Mouse (Mus musculus): Measurements from ENCODE around the gene Zswim8.
"Not testable (repeated sequence)": the region's sequence is repeated elsewhere in the genome, so short reads cannot be mapped to it uniquely, and the experiment has no call there.

Gene Zswim8

GRCm38 (mm10) chr14:20693589-20694101 is 13.7 kb upstream of the Zswim8 start:
- no peak for DNase-seq (ENCODE audit: low read depth, low spot score)

GRCm38 (mm10) chr14:20694185-20694883 is 13.0 kb upstream of the Zswim8 start:
- no peak for DNase-seq (ENCODE audit: low read depth, low spot score)

- peak; percentile 69 for DNase-seq (ENCODE audit: low read depth, low spot score)
Measured at GRCm38 (mm10) chr14:20694884-20695760, 12.2 kb upstream of the Zswim8 start, which contains the start of gene Fut11. Fut11 (plus strand) TSS chr14:20694968.

- peak; percentile 18 for DNase-seq (ENCODE audit: low read depth, low spot score)
Measured at GRCm38 (mm10) chr14:20695761-20696520, 11.4 kb upstream of the Zswim8 start.

GRCm38 (mm10) chr14:20696986-20697385 is 10.4 kb upstream of the Zswim8 start:
- DNase-seq (ENCODE audit: low read depth, low spot score) = no peak

GRCm38 (mm10) chr14:20698515-20698914 is 8.8 kb upstream of the Zswim8 start:
- no peak for DNase-seq (ENCODE audit: low read depth, low spot score)

GRCm38 (mm10) chr14:20700362-20700761 is 7.0 kb upstream of the Zswim8 start:
- no peak for DNase-seq (ENCODE audit: low read depth, low spot score)

- DNase-seq (ENCODE audit: low read depth, low spot score) = no peak
Measured at GRCm38 (mm10) chr14:20701554-20701953, 5.8 kb upstream of the Zswim8 start.

GRCm38 (mm10) chr14:20702096-20702740 is 5.1 kb upstream of the Zswim8 start:
- no peak for DNase-seq (ENCODE audit: low read depth, low spot score)

- DNase-seq (ENCODE audit: low read depth, low spot score) = peak; percentile 79
Measured at GRCm38 (mm10) chr14:20702741-20703381, 4.5 kb upstream of the Zswim8 start, which contains the start of gene Chchd1. Chchd1 (plus strand) TSS chr14:20703006.

GRCm38 (mm10) chr14:20703461-20703860 is 3.9 kb upstream of the Zswim8 start:
- DNase-seq (ENCODE audit: low read depth, low spot score) = not testable (repeated sequence)

- DNase-seq (ENCODE audit: low read depth, low spot score) = no peak
Measured at GRCm38 (mm10) chr14:20708239-20708638, 887 bp downstream of the Zswim8 start.

GRCm38 (mm10) chr14:20713832-20714231 is 6.5 kb downstream of the Zswim8 start:
- DNase-seq (ENCODE audit: low read depth, low spot score) = no peak

- no peak for DNase-seq (ENCODE audit: low read depth, low spot score)
Measured at GRCm38 (mm10) chr14:20718443-20718842, 11.1 kb downstream of the Zswim8 start.

- DNase-seq (ENCODE audit: low read depth, low spot score) = no peak
Measured at GRCm38 (mm10) chr14:20719767-20720166, 12.4 kb downstream of the Zswim8 start.

- DNase-seq (ENCODE audit: low read depth, low spot score) = no peak
Measured at GRCm38 (mm10) chr14:20721371-20721770, 14.0 kb downstream of the Zswim8 start.

GRCm38 (mm10) chr14:20723006-20723405 is 15.7 kb downstream of the Zswim8 start:
- no peak for DNase-seq (ENCODE audit: low read depth, low spot score)

GRCm38 (mm10) chr14:20724043-20724442 is 16.7 kb downstream of the Zswim8 start:
- no peak for DNase-seq (ENCODE audit: low read depth, low spot score)

- DNase-seq (ENCODE audit: low read depth, low spot score) = no peak
Measured at GRCm38 (mm10) chr14:20725660-20726339, 18.4 kb downstream of the Zswim8 start.

- no peak for DNase-seq (ENCODE audit: low read depth, low spot score)
Measured at GRCm38 (mm10) chr14:20729871-20730270, 22.5 kb downstream of the Zswim8 start.

Measured in skeletal muscle tissue, adult 2 months (tissue).